Mouse (Mus musculus) G1E (cell line): ENCODE measurements around the gene Abat. TPM values are rescaled to one million over a fixed set of nuclear protein-coding genes. Genes with fewer than 3 reads are reported as not detected.

Experiments
- ATAC-seq: 2 replicates; pipeline ENCODE4 v1.8.0; 2016; ENCODE audit warnings: mild to moderate bottlenecking; ENCODE audit not compliant: insufficient number of reproducible peaks, poor library complexity, low FRiP score, severe bottlenecking; ENCODE audit errors: extremely low read depth
- DNase-seq: peaks from one replicate; pipeline ENCODE4 v3.0.0; 2012; ENCODE audit warnings: low spot score
- H3K27me3 ChIP-seq: 2 replicates; pipeline ENCODE4 v1.6.1; 2012; ENCODE audit warnings: mild to moderate bottlenecking, low read length, inconsistent platforms; ENCODE audit not compliant: insufficient read depth
- H3K36me3 ChIP-seq: replicated peaks from 2 replicates; pipeline ENCODE3; 2012; ENCODE audit warnings: mild to moderate bottlenecking, inconsistent platforms
- H3K4me1 ChIP-seq: 2 replicates; pipeline ENCODE4 v1.6.1; 2012; ENCODE audit warnings: low read depth, low read length, inconsistent platforms, mixed read lengths; ENCODE audit not compliant: insufficient read depth
- H3K4me3 ChIP-seq: 2 replicates; pipeline ENCODE4 v1.5.1; 2012; ENCODE audit warnings: low read depth, mild to moderate bottlenecking, inconsistent platforms, low read length, moderate library complexity, mixed read lengths
- H3K9me3 ChIP-seq: replicated peaks from 2 replicates; pipeline ENCODE4 v1.6.1; 2012; ENCODE audit warnings: inconsistent platforms
- CTCF ChIP-seq: IDR thresholded peaks from 2 replicates; pipeline ENCODE4 v1.5.1; 2012; ENCODE audit warnings: low read depth, low read length, inconsistent platforms, mixed read lengths
- GATA1 ChIP-seq: IDR thresholded peaks from 2 replicates; pipeline ENCODE4 v1.6.1; 2012; ENCODE audit warnings: borderline replicate concordance, low read length, inconsistent platforms, mixed read lengths
- GATA2 ChIP-seq: IDR thresholded peaks from 2 replicates; pipeline ENCODE4 v1.6.1; 2012; ENCODE audit warnings: low read depth, low read length, inconsistent platforms, borderline replicate concordance
- POLR2AphosphoS5 ChIP-seq: IDR thresholded peaks from 2 replicates; pipeline ENCODE4 v1.6.1; 2012; ENCODE audit warnings: low read depth, low read length, inconsistent platforms; ENCODE audit not compliant: insufficient replicate concordance
- TAL1 ChIP-seq: conservative IDR thresholded peaks from 2 replicates; pipeline ENCODE4 v1.6.1; 2012; ENCODE audit warnings: low read depth, low read length, inconsistent platforms, mixed read lengths
- polyA plus RNA-seq: library from polyadenylated mRNA; stranded (reverse); fragments of >175 nt; gene quantifications from 2 replicates; pipeline ENCODE4 v1.2.3, GENCODE M21; 2012
- total RNA-seq, 2 experiments: library from RNA; stranded (forward) in 1 of 2; stranded (reverse) in 1 of 2; fragments of 200-1000 nt in 1 of 2; fragments of >200 nt in 1 of 2; fragmentation: Nextera tagmentation in 1 of 2; gene quantifications; 2 replicates each; pipeline ENCODE4 v1.2.3; 2014 to 2017

Gene Abat
- total and polyA plus RNA-seq, 3 experiments, result 0.11 TPM; not detected in 2

DNA sequence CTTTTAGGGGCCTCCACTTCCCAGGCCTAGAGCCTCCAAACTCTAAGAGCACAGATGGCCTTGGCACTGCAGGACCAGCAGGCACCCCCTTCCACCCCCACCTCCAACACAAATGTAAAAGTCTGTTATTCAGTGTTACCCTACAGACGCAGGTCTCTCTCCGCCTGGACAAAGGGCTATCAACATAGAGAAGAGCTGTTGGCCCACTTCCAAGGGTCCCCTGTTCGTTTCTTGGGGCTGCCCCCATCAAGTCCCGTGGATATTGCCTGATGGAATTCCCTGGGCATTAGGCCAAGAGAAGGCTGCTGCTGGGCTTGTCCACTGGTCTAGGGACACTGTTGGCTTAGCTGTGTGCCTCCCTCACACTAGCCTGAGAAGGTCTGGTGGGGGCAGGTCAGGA is 951 bp downstream of the Abat start:
- Histone ChIP-seq H3K4me1 (no peaks in the 10 kb centered on the region), H3K4me3 (no peak overlapping the region), H3K36me3 (no peaks in the 10 kb centered on the region), H3K27me3 (no peaks in the 10 kb centered on the region; the same call in none of the 2 replicates), H3K9me3 (no peaks in the 10 kb centered on the region)
- DNase-seq (no peak), ATAC-seq (no peak)
- TF ChIP-seq POLR2AphosphoS5 (no peak), GATA1 (no peak), CTCF (no peak), GATA2 (no peak), TAL1 (no peak)

GRCm38 (mm10) chr16:8520525-8520924 is 7.3 kb downstream of the Abat start:
- Histone ChIP-seq H3K36me3 (no peaks in the 10 kb centered on the region), H3K4me3 (no peak overlapping the region), H3K27me3 (peaks cover 4% of the 10 kb centered on the region; the same call in 1 of the 2 replicates), H3K4me1 (no peaks in the 10 kb centered on the region), H3K9me3 (no peaks in the 10 kb centered on the region)
- no peak for TF ChIP-seq POLR2AphosphoS5
- TF ChIP-seq GATA2, result no peak
- no peak for TF ChIP-seq TAL1
- no peak for TF ChIP-seq GATA1
- TF ChIP-seq CTCF, result no peak
- DNase-seq (no peak), ATAC-seq (no peak)

DNA sequence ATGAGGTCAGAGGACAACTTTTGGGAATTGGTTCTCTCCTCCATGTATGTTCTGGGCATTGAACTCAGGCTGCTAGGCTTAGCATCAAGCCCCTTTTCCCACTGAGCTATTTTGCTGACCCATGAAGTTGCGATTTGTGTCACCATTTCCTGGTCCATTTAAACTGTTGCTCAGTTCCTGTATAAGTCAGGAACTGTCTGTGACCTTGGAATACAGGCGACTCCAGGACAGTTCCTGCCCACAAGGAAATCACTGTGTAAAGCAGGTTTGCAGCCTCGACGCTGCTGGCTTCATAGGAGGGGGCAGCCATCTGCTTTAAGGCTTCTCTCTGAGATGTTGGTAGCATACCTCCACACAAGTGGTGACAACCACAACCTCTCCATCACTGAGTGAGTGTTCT is 8.1 kb downstream of the Abat start:
- no peaks in the 10 kb centered on the region for H3K9me3 ChIP-seq
- no peaks in the 10 kb centered on the region for H3K4me1 ChIP-seq
- H3K27me3 ChIP-seq, result peaks cover 4% of the 10 kb centered on the region; the same call in 1 of the 2 replicates
- H3K4me3 ChIP-seq, result no peak overlapping the region
- TF ChIP-seq GATA1 (no peak), GATA2 (no peak), CTCF (no peak), POLR2AphosphoS5 (no peak), TAL1 (no peak)
- H3K36me3 ChIP-seq, result no peaks in the 10 kb centered on the region
- no peak for DNase-seq
- ATAC-seq, result no peak

DNA sequence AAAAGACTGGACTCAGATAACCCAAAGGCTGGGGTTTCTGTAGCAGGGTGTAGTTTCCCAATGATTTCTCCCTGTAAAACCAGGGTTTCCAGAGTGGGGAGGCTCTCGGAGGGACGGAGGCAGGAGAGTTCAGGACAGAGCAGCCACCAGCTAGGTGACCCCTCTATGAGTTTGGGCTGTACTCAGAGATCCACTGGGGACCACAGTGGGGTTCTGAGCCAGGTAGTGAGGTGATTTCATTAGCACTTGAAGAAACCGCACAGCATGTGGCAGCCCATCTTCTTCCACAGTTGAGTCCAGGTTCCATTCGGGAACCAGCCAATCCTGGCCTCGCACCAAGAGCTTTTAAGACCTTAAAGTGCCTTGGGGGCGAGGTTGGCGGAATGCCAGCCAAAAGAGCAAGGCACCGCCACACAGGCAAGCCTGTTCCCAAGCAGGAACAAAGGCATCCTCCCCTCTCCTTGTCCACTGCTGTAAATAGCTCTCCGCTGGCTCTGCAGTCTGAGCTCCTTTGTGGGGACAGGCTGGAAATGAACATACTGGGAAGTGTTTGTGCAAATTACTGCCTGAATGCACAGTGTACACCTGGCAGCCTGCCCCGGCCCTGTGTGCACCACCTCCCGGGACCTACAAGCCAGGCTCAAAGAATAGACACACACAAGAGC is 10.4 kb downstream of the Abat start:
- DNase-seq (no peak), ATAC-seq (no peak)
- H3K4me1 ChIP-seq, result no peaks in the 10 kb centered on the region
- peaks cover 4% of the 10 kb centered on the region; the same call in 1 of the 2 replicates for H3K27me3 ChIP-seq
- no peaks in the 10 kb centered on the region for H3K9me3 ChIP-seq
- TF ChIP-seq GATA1, result no peak
- no peak for TF ChIP-seq GATA2
- TF ChIP-seq TAL1, result no peak
- no peak for TF ChIP-seq CTCF
- no peak overlapping the region for H3K4me3 ChIP-seq
- H3K36me3 ChIP-seq, result no peaks in the 10 kb centered on the region

DNA sequence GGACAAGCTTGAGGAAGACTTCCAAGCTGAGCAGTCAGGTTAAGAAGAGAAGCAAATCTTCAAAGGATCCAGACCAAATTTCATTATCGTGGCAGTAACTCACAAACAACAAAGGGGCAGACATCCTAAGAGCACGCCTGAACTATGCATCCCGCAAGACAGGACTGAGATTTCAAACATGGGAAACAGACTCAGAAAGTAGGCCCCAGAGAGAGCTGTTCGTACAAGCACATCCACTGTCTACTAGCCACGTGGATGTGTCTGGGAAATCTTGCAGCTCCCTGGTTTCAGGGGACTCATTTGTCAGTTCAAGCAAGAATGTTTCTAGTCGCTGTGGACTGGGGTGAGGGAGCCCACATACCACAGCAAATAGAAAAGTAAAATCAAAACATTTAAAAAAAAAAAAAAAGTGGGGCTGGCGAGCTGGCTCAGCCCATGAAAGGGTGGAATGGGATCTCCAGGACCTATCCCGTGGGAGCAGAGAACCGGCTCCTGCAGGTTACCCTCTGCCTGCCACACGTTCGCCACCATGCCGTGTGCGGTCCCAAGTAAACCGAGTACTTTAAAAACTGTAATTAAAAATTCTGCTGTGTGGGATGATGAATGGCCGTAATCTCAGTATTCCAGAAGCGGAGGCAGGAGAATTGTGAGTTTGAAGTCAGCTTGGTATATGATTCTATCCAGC is 11.1 kb downstream of the Abat start:
- H3K36me3 ChIP-seq, result no peaks in the 10 kb centered on the region
- H3K4me3 ChIP-seq, result no peak overlapping the region
- DNase-seq (no peak), ATAC-seq (no peak)
- no peak for TF ChIP-seq POLR2AphosphoS5
- no peak for TF ChIP-seq CTCF
- TF ChIP-seq TAL1, result no peak
- TF ChIP-seq GATA2, result no peak
- no peak for TF ChIP-seq GATA1
- H3K4me1 ChIP-seq, result no peaks in the 10 kb centered on the region
- H3K27me3 ChIP-seq, result peaks cover 4% of the 10 kb centered on the region; the same call in 1 of the 2 replicates
- no peaks in the 10 kb centered on the region for H3K9me3 ChIP-seq

DNA sequence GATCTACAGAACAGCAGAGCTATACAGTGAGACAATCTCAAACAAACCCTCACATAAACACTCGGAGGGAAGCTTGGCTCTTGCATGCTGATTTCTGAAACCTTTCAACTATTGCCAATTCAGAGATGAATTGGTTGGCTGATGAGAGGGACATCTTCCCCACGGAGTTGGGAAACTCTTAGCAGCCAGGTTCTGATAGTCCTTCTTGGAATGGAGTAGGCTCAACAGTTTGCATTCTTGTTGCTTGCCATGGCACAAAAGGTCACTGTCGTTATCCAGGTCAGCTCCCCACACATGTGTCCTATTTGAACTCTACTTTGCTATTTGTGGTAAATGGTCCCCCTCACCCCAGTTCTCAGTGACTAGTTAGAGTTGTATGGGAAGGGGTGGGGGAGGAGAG is 12.1 kb downstream of the Abat start:
- Histone ChIP-seq H3K4me1 (no peaks in the 10 kb centered on the region), H3K4me3 (no peak overlapping the region), H3K27me3 (peaks cover 4% of the 10 kb centered on the region; the same call in 1 of the 2 replicates), H3K36me3 (no peaks in the 10 kb centered on the region), H3K9me3 (no peaks in the 10 kb centered on the region)
- ATAC-seq (no peak), DNase-seq (no peak)
- no peak for TF ChIP-seq TAL1
- no peak for TF ChIP-seq CTCF
- no peak for TF ChIP-seq GATA2
- no peak for TF ChIP-seq POLR2AphosphoS5
- TF ChIP-seq GATA1, result no peak
